Mouse (Mus musculus) liver, embryonic 16.5 days (tissue): Measurements from ENCODE around the gene Efcab2. TPM values are rescaled to one million over a fixed set of nuclear protein-coding genes. Genes with fewer than 3 reads are reported as not detected.

Experiments
- ATAC-seq: fragments of 200-750 bp; cut with Nextera tagmentation; 2 replicates; pipeline ENCODE4 v1.8.0; 2017; ENCODE audit warnings: low read depth, mild to moderate bottlenecking, moderate number of reproducible peaks, moderate library complexity
- H3K27ac ChIP-seq: fragments of 300-500 bp; sonication (generic); 2 replicates; pipeline ENCODE4 v1.5.1; 2014; ENCODE audit warnings: mild to moderate bottlenecking, low read length
- H3K27me3 ChIP-seq: fragments of 300-500 bp; sonication (generic); 2 replicates; pipeline ENCODE4 v1.6.1; 2014; ENCODE audit warnings: low read depth, low read length, mixed read lengths; ENCODE audit not compliant: control insufficient read depth, insufficient read depth
- H3K36me3 ChIP-seq: fragments of 300-500 bp; sonication (generic); 2 replicates; pipeline ENCODE4 v1.6.1; 2014; ENCODE audit warnings: mild to moderate bottlenecking; ENCODE audit not compliant: control insufficient read depth, insufficient read depth
- H3K4me1 ChIP-seq: fragments of 300-500 bp; sonication (generic); 2 replicates; pipeline ENCODE4 v1.6.1; 2014; ENCODE audit warnings: low read depth, low read length, mixed read lengths; ENCODE audit not compliant: control insufficient read depth
- H3K4me2 ChIP-seq: fragments of 300-500 bp; sonication (generic); 2 replicates; pipeline ENCODE4 v1.6.1; 2014; ENCODE audit warnings: low read depth, low read length, mixed read lengths
- H3K4me3 ChIP-seq: fragments of 300-500 bp; sonication (generic); 2 replicates; pipeline ENCODE4 v1.5.1; 2014; ENCODE audit warnings: low read depth, mild to moderate bottlenecking, low read length
- H3K9ac ChIP-seq: fragments of 300-500 bp; sonication (generic); 2 replicates; pipeline ENCODE4 v1.6.1; 2014; ENCODE audit warnings: low read depth, low read length
- H3K9me3 ChIP-seq: fragments of 300-500 bp; sonication (generic); replicated peaks from 2 replicates; pipeline ENCODE4 v1.6.1; 2016; ENCODE audit warnings: low read length; ENCODE audit not compliant: control insufficient read depth
- WGBS: fragments of 180-500 bp; shearing (Covaris S2); extraction: QIAGEN DNeasy Blood & Tissue Kit; methylation state at CpG from one replicate; pipeline ENCODE4 v1.1.7; 2014; ENCODE audit not compliant: insufficient replicate concordance; 5-methylcytosine and 5-hydroxymethylcytosine counted together
- polyA plus RNA-seq: library from polyadenylated mRNA; unstranded; fragments of >200 nt; fragmentation: Nextera tagmentation; extraction: Ambion mirVana; gene quantifications from 2 replicates; pipeline ENCODE4 v1.2.1, GENCODE M21; 2015

Gene Efcab2
- polyA plus RNA-seq, 1 experiment from 2014 or later = 1.9 TPM

- Histone ChIP-seq H3K4me1 (peaks cover 13% of the 10 kb centered on the region), H3K9ac (no peak overlapping the region), H3K27ac (no peak overlapping the region), H3K27me3 (no peaks in the 10 kb centered on the region), H3K9me3 (no peaks in the 10 kb centered on the region), H3K4me3 (no peak overlapping the region), H3K4me2 (no peak overlapping the region), H3K36me3 (no peaks in the 10 kb centered on the region)
- no peak for ATAC-seq
- WGBS = 68% methylated on average over 2 of the region's 2 CpGs
Measured at GRCm38 (mm10) chr1:178449933-178450332, 44.0 kb downstream of the Efcab2 start.

- WGBS = 94% methylated on average over 3 of the region's 3 CpGs
- H3K4me2 ChIP-seq = no peak overlapping the region
- no peak overlapping the region for H3K27ac ChIP-seq
Measured at GRCm38 (mm10) chr1:178454125-178454524, 48.2 kb downstream of the Efcab2 start.

DNA sequence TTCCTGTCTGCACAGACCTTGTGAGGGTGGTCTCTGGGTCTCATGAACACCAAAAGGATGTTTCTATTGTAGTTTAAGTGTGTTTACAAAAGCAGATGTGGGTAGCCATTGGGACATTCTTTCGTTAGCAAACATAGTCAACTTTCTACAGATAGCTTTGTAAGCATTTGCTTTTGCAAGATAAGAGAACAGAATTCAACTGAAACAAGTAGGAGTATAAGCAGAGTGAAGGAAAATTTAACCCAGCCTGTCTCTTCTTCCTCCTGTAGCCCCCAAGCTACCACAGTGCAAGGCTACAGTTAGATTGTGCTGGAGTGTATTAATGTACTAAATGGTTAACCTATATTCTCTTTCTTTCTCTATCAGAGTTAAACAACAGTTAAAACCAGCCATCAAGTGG is 49.2 kb downstream of the Efcab2 start:
- H3K27me3 ChIP-seq = no peaks in the 10 kb centered on the region
- no peaks in the 10 kb centered on the region for H3K9me3 ChIP-seq
- H3K9ac ChIP-seq = no peak overlapping the region
- peaks cover 8% of the 10 kb centered on the region for H3K4me1 ChIP-seq
- peak; percentile 27; the same call in 1 of the 2 replicates for ATAC-seq
- H3K4me2 ChIP-seq = no peak overlapping the region
- no peak overlapping the region for H3K4me3 ChIP-seq
- H3K36me3 ChIP-seq = no peaks in the 10 kb centered on the region
- 2% methylated on average over 1 of the region's 1 CpGs for WGBS
- no peak overlapping the region for H3K27ac ChIP-seq

More at GRCm38 (mm10) chr1:178454125-178454524, 48.2 kb downstream of the Efcab2 start:
- Histone ChIP-seq H3K27me3 (no peaks in the 10 kb centered on the region), H3K9ac (no peak overlapping the region), H3K4me1 (peaks cover 8% of the 10 kb centered on the region), H3K36me3 (no peaks in the 10 kb centered on the region), H3K9me3 (no peaks in the 10 kb centered on the region), H3K4me3 (no peak overlapping the region)
- no peak for ATAC-seq

DNA sequence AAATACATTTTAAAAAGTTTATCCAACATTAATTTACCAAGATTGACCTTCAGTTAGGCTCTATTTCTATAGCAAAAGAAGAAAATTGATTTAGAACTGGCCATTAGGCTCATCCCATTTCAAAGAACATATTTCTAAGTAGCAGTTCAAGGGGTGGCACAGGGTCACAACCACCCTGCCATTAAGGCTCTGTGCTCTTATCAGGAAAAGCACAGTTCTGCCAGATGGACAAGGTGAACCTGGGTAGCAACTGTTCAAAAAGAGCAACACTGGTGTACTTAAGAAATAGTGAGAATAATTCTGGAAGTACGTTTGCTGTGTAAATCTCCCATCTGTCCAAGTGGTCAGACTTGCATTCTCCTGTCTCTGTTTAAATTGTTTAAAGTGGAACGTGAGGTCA is 52.1 kb downstream of the Efcab2 start:
- Histone ChIP-seq H3K4me3 (no peak overlapping the region), H3K27me3 (no peaks in the 10 kb centered on the region), H3K4me2 (no peak overlapping the region), H3K4me1 (peaks cover 8% of the 10 kb centered on the region), H3K27ac (no peak overlapping the region), H3K36me3 (no peaks in the 10 kb centered on the region), H3K9ac (no peak overlapping the region), H3K9me3 (no peaks in the 10 kb centered on the region)
- 59% methylated on average over 2 of the region's 2 CpGs for WGBS
- ATAC-seq = no peak

- H3K9me3 ChIP-seq = no peaks in the 10 kb centered on the region
- no peak overlapping the region for H3K9ac ChIP-seq
- WGBS = 0% methylated on average over 2 of the region's 2 CpGs
- ATAC-seq = peak; percentile 80
- no peak overlapping the region for H3K4me3 ChIP-seq
- no peaks in the 10 kb centered on the region for H3K27me3 ChIP-seq
- H3K4me1 ChIP-seq = no peaks in the 10 kb centered on the region
- no peaks in the 10 kb centered on the region for H3K36me3 ChIP-seq
- H3K27ac ChIP-seq = no peak overlapping the region
- H3K4me2 ChIP-seq = no peak overlapping the region
Measured at GRCm38 (mm10) chr1:178463712-178464111, 57.8 kb downstream of the Efcab2 start.

DNA sequence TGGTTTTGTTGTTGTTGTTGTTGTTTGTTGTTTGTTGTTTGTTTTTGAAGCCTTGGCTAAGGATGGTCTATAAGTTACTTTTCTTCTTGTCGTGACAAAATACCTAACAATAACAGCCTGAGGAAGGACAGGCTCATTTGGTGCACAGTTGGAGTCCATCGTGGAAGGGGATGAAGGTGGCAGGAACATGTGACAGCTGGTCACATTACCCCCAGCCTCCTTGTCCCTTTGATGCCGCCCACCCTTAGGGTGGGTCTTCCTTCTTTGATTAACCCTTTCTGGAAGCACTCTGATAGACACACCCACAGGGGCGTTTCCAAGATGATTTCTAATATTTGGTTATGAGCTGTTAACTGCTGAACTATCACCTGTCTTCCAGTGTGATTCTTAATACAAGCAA is 58.3 kb downstream of the Efcab2 start:
- H3K27ac ChIP-seq = no peak overlapping the region
- H3K9me3 ChIP-seq = no peaks in the 10 kb centered on the region
- no peak overlapping the region for H3K4me2 ChIP-seq
- no peak overlapping the region for H3K9ac ChIP-seq
- 39% methylated on average over 4 of the region's 4 CpGs for WGBS
- no peak overlapping the region for H3K4me3 ChIP-seq
- ATAC-seq = no peak
- no peaks in the 10 kb centered on the region for H3K4me1 ChIP-seq
- no peaks in the 10 kb centered on the region for H3K27me3 ChIP-seq
- no peaks in the 10 kb centered on the region for H3K36me3 ChIP-seq

GRCm38 (mm10) chr1:178467594-178467993 is 61.7 kb downstream of the Efcab2 start:
- no peak for ATAC-seq
- H3K27ac ChIP-seq = no peak overlapping the region

GRCm38 (mm10) chr1:178468280-178468679 is 62.4 kb downstream of the Efcab2 start:
- H3K4me2 ChIP-seq = no peak overlapping the region
- ATAC-seq = no peak
- no peaks in the 10 kb centered on the region for H3K4me1 ChIP-seq
- WGBS = 7% methylated on average over 2 of the region's 2 CpGs
- H3K27ac ChIP-seq = no peak overlapping the region
- no peaks in the 10 kb centered on the region for H3K36me3 ChIP-seq
- no peaks in the 10 kb centered on the region for H3K27me3 ChIP-seq
- no peak overlapping the region for H3K4me3 ChIP-seq
- no peak overlapping the region for H3K9ac ChIP-seq
- H3K9me3 ChIP-seq = no peaks in the 10 kb centered on the region

More at GRCm38 (mm10) chr1:178467594-178467993, 61.7 kb downstream of the Efcab2 start:
- H3K36me3 ChIP-seq = no peaks in the 10 kb centered on the region
- no peaks in the 10 kb centered on the region for H3K27me3 ChIP-seq
- no peak overlapping the region for H3K9ac ChIP-seq
- no peak overlapping the region for H3K4me3 ChIP-seq
- H3K4me1 ChIP-seq = no peaks in the 10 kb centered on the region
- H3K4me2 ChIP-seq = no peak overlapping the region
- 56% methylated on average over 6 of the region's 6 CpGs for WGBS
- no peaks in the 10 kb centered on the region for H3K9me3 ChIP-seq

GRCm38 (mm10) chr1:178483854-178484253 is 78.0 kb downstream of the Efcab2 start:
- Histone ChIP-seq H3K4me3 (no peak overlapping the region), H3K36me3 (no peaks in the 10 kb centered on the region), H3K9ac (no peak overlapping the region), H3K9me3 (no peaks in the 10 kb centered on the region), H3K27ac (no peak overlapping the region), H3K4me2 (no peak overlapping the region), H3K27me3 (no peaks in the 10 kb centered on the region), H3K4me1 (no peaks in the 10 kb centered on the region)
- ATAC-seq = no peak
